Mouse (Mus musculus): ENCODE results near the gene Abca6.

DNA sequence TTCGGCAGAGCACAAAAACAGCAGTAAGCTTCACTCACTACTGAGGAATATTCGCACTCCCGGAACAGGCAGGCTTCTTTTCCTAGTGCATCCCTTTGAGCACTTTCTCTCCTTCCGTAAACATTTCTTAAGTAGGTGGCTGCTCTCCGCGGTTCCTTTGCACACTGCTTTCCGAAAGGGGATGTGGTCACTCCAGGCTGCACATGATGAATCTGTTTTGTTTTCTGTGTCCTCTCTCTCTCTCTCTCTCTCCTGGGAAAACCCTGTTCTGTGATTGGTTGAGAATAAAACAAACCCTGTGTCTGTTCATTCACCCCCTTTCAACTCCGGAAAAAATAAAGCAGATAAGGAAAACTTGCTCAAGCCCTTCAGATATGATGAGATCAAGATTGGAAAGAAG is at the start of gene Abca6:
- no peak for TF ChIP-seq CTCF (IDR thresholded peaks at IDR 0.05)
- TF ChIP-seq EP300 (IDR thresholded peaks at IDR 0.05), result no peak

All from lung, postnatal 0 days (tissue).